Mouse (Mus musculus): Measurements from ENCODE around the gene Txnrd3.

Gene Txnrd3

GRCm38 (mm10) chr6:89643798-89644270 lies at the start of gene Txnrd3:
Txnrd3 (plus strand) TSS chr6:89643988.
- DNase-seq, result peak; percentile 89 to 96

- peak; percentile 80 to 88 for DNase-seq
Measured at GRCm38 (mm10) chr6:89595018-89595776, 48.6 kb upstream of the Txnrd3 start, which contains the start of gene Chchd6. Chchd6 (minus strand) TSS chr6:89595652.

- no peak for DNase-seq
Measured at GRCm38 (mm10) chr6:89595777-89596146, 48.0 kb upstream of the Txnrd3 start.

GRCm38 (mm10) chr6:89596510-89596909 lies 47.3 kb upstream of the Txnrd3 start:
- DNase-seq, result no peak

GRCm38 (mm10) chr6:89606096-89606495 lies 37.7 kb upstream of the Txnrd3 start:
- no peak for DNase-seq

GRCm38 (mm10) chr6:89607999-89608398 lies 35.8 kb upstream of the Txnrd3 start:
- peak in 1 of 2 experiments; percentile 32 for DNase-seq

- no peak for DNase-seq
Measured at GRCm38 (mm10) chr6:89613336-89614106, 30.3 kb upstream of the Txnrd3 start.

GRCm38 (mm10) chr6:89614107-89614471 lies 29.7 kb upstream of the Txnrd3 start:
- no peak for DNase-seq

GRCm38 (mm10) chr6:89614596-89615372 lies 29.0 kb upstream of the Txnrd3 start:
- no peak for DNase-seq

- DNase-seq, result no peak
Measured at GRCm38 (mm10) chr6:89615373-89615755, 28.4 kb upstream of the Txnrd3 start.

GRCm38 (mm10) chr6:89622647-89623046 lies 21.1 kb upstream of the Txnrd3 start:
- no peak for DNase-seq

GRCm38 (mm10) chr6:89628045-89628785 lies 15.6 kb upstream of the Txnrd3 start:
- DNase-seq, result no peak

GRCm38 (mm10) chr6:89631809-89632562 lies 11.8 kb upstream of the Txnrd3 start:
- peak; percentile 54 to 69 for DNase-seq

- no peak for DNase-seq
Measured at GRCm38 (mm10) chr6:89633115-89633514, 10.7 kb upstream of the Txnrd3 start.

- no peak for DNase-seq
Measured at GRCm38 (mm10) chr6:89634400-89634799, 9.4 kb upstream of the Txnrd3 start.

GRCm38 (mm10) chr6:89637977-89638376 lies 5.8 kb upstream of the Txnrd3 start:
- DNase-seq, result no peak

- DNase-seq, result peak in 1 of 2 experiments; percentile 57
Measured at GRCm38 (mm10) chr6:89639025-89639424, 4.8 kb upstream of the Txnrd3 start.

GRCm38 (mm10) chr6:89644271-89645075 lies 685 bp downstream of the Txnrd3 start:
- DNase-seq, result peak; percentile 90 to 93

- no peak for DNase-seq
Measured at GRCm38 (mm10) chr6:89649897-89650296, 6.1 kb downstream of the Txnrd3 start.

- no peak for DNase-seq
Measured at GRCm38 (mm10) chr6:89651770-89652169, 8.0 kb downstream of the Txnrd3 start.

- DNase-seq, result no peak
Measured at GRCm38 (mm10) chr6:89655011-89655410, 11.2 kb downstream of the Txnrd3 start.

Measured in spleen, adult 18-20 months (tissue).